Mouse (Mus musculus): ENCODE measurements at regions not wholly inside any gene's neighbourhood (a gene's known extent, or its start where the extent isn't known, plus 50 kb on each side); places are given as distances from the start of the nearest gene placed in this dataset.

DNA sequence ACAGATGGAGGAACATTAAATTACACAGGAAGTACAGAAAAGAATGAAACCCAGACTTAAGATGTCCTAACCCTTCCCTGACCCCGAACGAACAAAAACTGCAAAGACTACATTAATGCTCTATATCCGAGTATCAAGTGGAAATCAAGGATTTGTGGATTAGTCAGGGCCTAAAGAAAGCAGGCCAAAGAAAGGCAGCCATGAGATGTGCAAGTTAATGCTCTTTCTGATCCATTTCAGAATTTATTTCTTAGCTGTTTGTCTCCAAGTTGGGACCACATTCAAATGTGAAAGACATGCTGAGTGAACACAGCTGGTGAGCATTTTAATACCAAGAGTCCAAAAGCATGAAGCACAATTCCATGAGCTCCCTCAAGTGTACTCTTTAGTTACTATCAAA, 97.1 kb upstream of the Arhgef26 start:
- H3K27ac ChIP-seq (ENCODE audit: insufficient read depth, low read length) = no peak overlapping the region
- TF ChIP-seq CTCF (IDR thresholded peaks at IDR 0.05; ENCODE audit: extremely low read depth, insufficient read depth, low read length) (no peak), POLR2A (IDR thresholded peaks at IDR 0.05; ENCODE audit: extremely low read depth, insufficient read depth, low read length) (no peak)
- no peaks in the 10 kb centered on the region for H3K4me1 ChIP-seq (ENCODE audit: control insufficient read depth, insufficient read depth, low read length)
- H3K4me3 ChIP-seq (ENCODE audit: insufficient read depth, low read length) = no peak overlapping the region

DNA sequence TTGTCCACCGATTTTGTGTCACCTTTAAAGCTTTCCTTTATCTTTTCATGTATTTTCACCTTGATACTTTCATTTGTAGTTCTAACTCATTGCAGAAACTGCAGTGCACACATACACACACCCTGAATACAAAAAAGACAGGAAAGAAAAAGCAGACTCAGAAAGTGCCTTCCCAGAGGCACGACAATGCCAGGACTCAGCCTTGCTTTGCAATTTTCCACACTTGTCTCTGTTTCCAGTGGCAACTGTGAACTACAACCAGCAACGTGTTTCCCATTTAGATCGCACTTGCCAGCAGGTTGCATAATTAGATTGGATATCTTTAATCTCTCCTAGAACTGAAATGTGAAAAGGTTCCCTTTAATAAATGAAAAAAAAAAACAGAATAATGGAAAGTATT, 66.4 kb upstream of the Arhgef26 start:
- Histone ChIP-seq H3K27ac (ENCODE audit: insufficient read depth, low read length) (no peak overlapping the region), H3K4me3 (ENCODE audit: insufficient read depth, low read length) (no peak overlapping the region), H3K4me1 (ENCODE audit: control insufficient read depth, insufficient read depth, low read length) (no peaks in the 10 kb centered on the region)
- TF ChIP-seq POLR2A (IDR thresholded peaks at IDR 0.05; ENCODE audit: extremely low read depth, insufficient read depth, low read length) (no peak), CTCF (IDR thresholded peaks at IDR 0.05; ENCODE audit: extremely low read depth, insufficient read depth, low read length) (no peak)

DNA sequence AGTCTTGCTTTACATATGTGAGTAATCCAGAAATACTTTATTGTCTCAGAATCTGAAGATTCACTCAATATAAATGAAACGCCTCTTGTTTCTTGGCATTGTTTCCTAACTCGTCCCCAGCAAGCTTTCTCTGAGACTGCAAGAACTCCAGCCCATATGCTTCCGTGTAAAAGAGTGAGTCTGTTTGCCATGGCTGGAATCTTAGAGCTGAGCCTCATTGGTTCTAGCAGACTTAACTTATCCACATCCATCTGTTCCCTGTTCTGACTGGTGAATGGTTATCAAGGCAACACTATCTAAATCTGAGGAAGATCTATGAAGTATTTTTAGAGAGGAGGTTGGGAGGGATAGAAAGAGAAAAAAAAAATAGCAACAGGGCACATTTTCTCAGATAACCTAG, 59.9 kb upstream of the Arhgef26 start:
- TF ChIP-seq POLR2A (IDR thresholded peaks at IDR 0.05; ENCODE audit: extremely low read depth, insufficient read depth, low read length) = no peak
- no peak overlapping the region for H3K4me3 ChIP-seq (ENCODE audit: insufficient read depth, low read length)
- no peaks in the 10 kb centered on the region for H3K4me1 ChIP-seq (ENCODE audit: control insufficient read depth, insufficient read depth, low read length)
- no peak overlapping the region for H3K27ac ChIP-seq (ENCODE audit: insufficient read depth, low read length)

DNA sequence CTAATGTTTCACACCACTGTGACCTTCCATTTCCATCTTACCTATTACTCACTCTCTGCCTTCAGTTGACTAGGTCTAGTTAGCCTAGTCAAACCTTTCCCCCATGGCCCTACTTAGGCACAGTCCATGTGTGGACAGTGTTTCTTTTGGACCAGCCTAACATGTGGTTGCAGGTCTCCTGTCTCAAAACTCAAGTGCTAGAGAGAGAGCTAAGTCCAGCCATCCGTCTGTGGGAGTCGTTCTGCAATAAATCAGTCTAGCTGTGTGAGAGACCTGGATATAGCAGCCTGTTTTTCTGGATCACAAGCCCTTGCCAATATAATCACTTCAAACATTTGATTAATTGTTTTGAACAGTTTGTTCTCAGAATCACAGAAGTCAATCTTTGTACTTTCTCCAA, 57.2 kb upstream of the Arhgef26 start:
- Histone ChIP-seq H3K4me1 (ENCODE audit: control insufficient read depth, insufficient read depth, low read length) (no peaks in the 10 kb centered on the region), H3K27ac (ENCODE audit: insufficient read depth, low read length) (no peak overlapping the region), H3K4me3 (ENCODE audit: insufficient read depth, low read length) (no peak overlapping the region)
- TF ChIP-seq CTCF (IDR thresholded peaks at IDR 0.05; ENCODE audit: extremely low read depth, insufficient read depth, low read length) = no peak
- TF ChIP-seq POLR2A (IDR thresholded peaks at IDR 0.05; ENCODE audit: extremely low read depth, insufficient read depth, low read length) = no peak
